Mouse (Mus musculus) left cerebral cortex, postnatal 36 days (tissue): Measurements from ENCODE around the gene Ibtk. TPM values are rescaled to one million over a fixed set of nuclear protein-coding genes. Genes with fewer than 3 reads are reported as not detected.
"Not testable (repeated sequence)": the region's sequence is repeated elsewhere in the genome, so short reads cannot be mapped to it uniquely, and the experiment has no call there.

Source experiments
- DNase-seq, 2 experiments: peaks; one replicate each; pipeline ENCODE4 v3.0.0; 2021 to 2022; ENCODE audit warnings: low spot score in 2 of 2, mixed read lengths in 1 of 2
- intact Hi-C: fragments of 180-260 bp; cut with DNase I; formaldehyde crosslinking; loops from one replicate; pipeline ENCODE4 v1.15.1; 2025
- total RNA-seq, 2 experiments: library from RNA; stranded (reverse); gene quantifications; 2 replicates each; pipeline ENCODE4 v1.2.3; 2021

Gene Ibtk
- total RNA-seq = 10 to 100 TPM; 18.1 to 26.2 TPM

- intact Hi-C loops = no loop called here
- DNase-seq = peak; percentile 99
Observed at GRCm38 (mm10) chr9:85749142-85749921, at the start of gene Ibtk. TSS of gene Ibtk (minus strand) at chr9:85749334.

- DNase-seq, intact Hi-C loops: not testable (repeated sequence)
Observed at GRCm38 (mm10) chr9:85791521-85791920, 42.4 kb upstream of the Ibtk start.

DNA sequence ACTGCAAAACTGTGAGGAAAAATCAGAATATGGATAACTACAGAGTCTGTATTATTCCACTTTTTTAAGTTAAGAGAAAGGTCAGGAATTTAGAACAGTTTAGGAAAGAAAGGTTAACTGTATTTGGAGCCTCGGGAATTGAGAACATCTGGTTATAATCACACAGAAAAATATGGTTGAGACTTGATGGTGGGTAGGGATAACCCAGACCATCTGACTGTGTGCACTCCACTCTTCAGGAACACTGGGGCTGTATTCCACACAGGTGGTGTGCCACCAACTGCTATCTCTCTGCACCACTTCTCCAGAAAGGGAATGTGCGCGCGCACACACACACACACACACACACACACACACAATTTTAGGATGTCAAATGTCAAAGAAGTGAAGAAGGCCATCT lies 31.1 kb upstream of the Ibtk start:
- intact Hi-C loops = no loop called here
- no peak for DNase-seq

GRCm38 (mm10) chr9:85779458-85779857 lies 30.3 kb upstream of the Ibtk start:
- DNase-seq = no peak
- intact Hi-C loops = loop anchor here (1.0 kb wide), 1 partner anchor 672 kb away; no protein-coding TSS in a partner anchor

DNA sequence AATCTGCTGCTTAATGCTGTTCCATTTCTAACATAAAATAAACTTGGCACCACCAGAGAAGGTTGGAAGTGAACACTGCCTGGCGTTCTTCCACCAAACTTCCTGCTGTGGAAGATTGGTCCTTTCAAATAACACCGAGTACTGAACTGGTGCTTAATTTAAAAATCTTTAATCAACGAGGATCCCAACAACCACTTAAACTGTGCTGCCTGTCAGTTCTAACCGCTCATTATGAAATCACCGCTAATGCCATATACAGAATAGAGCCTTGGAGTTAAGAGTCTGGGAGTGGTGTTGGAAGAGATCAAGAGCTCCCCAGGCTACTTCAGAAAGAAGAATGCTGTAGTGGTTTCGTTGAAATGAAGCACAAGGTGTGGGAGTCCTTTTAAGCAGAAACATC lies 28.4 kb upstream of the Ibtk start:
- DNase-seq = no peak
- intact Hi-C loops = no loop called here

GRCm38 (mm10) chr9:85772280-85772679 lies 23.1 kb upstream of the Ibtk start:
- no peak for DNase-seq
- intact Hi-C loops = no loop called here

DNA sequence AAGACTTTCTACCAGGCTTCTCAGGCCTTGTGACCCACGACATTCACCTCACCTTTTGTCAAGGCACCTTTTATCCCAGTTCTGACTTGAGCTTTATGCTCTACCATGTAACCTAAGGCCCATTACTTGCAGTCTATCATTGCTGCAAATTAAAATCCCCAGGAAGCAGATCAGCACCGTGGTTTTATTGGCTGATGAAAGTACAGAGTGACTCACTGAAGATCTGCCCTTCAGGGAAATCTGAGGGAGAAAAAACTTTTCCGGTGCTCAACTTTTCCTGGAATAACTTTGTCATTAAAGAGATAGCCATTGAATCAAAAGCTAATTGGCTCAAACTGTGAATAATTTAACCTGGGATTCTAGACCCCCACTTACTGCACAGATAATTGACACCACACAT lies 22.3 kb upstream of the Ibtk start:
- DNase-seq = no peak
- intact Hi-C loops = no loop called here

- intact Hi-C loops = no loop called here
Observed at GRCm38 (mm10) chr9:85770369-85770768, 21.2 kb upstream of the Ibtk start.

GRCm38 (mm10) chr9:85769057-85769789 lies 20.1 kb upstream of the Ibtk start:
- intact Hi-C loops = no loop called here
- DNase-seq = no peak

More at GRCm38 (mm10) chr9:85770369-85770768, 21.2 kb upstream of the Ibtk start:
- DNase-seq = no peak

GRCm38 (mm10) chr9:85767255-85767654 lies 18.1 kb upstream of the Ibtk start:
- DNase-seq = no peak
- intact Hi-C loops = no loop called here

- intact Hi-C loops = no loop called here
Observed at GRCm38 (mm10) chr9:85762476-85762875, 13.3 kb upstream of the Ibtk start.

GRCm38 (mm10) chr9:85750797-85751196 lies 1.7 kb upstream of the Ibtk start:
- intact Hi-C loops = no loop called here
- DNase-seq = no peak

More at GRCm38 (mm10) chr9:85762476-85762875, 13.3 kb upstream of the Ibtk start:
- DNase-seq = no peak

DNA sequence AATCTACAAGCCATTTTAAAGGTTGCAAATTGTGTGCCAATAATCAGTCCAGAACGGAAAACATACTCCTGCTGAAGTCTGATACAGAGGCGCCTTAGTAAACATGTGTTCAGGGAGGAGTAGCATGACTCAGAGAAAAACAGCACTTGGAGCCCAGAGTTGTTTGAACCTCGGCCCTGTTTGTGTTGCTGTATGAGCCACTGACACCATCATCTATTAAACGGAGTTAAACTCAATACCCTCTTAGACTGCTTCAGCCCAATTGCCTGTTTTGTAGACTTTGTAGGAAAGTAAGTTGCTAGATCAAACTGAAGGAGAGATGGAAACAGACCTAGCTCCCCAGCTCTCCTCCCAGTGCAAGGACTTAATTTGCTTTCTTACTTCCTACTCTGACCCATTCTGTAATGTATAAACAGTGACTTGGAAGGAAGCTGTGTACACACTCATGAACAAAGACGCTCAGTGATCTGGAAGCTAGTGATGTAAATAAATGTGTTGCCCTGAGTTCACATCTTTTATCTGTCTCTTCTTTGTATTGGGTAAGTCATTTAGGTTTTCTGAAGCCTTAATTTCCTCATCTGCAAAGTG lies 882 bp upstream of the Ibtk start:
- no peak for DNase-seq
- intact Hi-C loops = no loop called here

- DNase-seq = no peak
- intact Hi-C loops = no loop called here
Observed at GRCm38 (mm10) chr9:85748204-85749141, 661 bp downstream of the Ibtk start.

DNA sequence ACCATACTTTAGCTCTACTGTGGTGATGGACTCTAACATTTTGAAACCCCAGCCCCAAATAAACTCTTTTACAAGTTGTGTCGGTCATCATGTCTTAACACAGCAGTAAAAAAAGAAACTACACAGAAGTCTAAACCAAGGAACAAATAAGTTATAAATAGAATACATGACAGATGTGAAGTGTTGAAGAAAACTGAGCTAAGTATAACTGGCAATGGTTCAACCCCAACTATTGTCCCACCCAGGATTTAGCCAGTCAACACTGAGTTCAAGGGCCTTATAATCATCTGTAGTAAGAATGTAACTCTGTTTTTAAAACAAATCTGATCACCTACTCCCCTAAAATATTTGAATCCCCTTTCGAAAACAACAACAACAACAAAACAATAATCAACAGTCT lies 3.6 kb downstream of the Ibtk start:
- no peak for DNase-seq
- intact Hi-C loops = no loop called here

GRCm38 (mm10) chr9:85743358-85743757 lies 5.8 kb downstream of the Ibtk start:
- no peak for DNase-seq
- intact Hi-C loops = loop anchor here (5.0 kb wide), 1 partner anchor 1781 kb away; no protein-coding TSS in a partner anchor

- intact Hi-C loops = loop anchor here (5.0 kb wide), 1 partner anchor 1780 kb away; no protein-coding TSS in a partner anchor
Observed at GRCm38 (mm10) chr9:85742107-85742506, 7.0 kb downstream of the Ibtk start.

DNA sequence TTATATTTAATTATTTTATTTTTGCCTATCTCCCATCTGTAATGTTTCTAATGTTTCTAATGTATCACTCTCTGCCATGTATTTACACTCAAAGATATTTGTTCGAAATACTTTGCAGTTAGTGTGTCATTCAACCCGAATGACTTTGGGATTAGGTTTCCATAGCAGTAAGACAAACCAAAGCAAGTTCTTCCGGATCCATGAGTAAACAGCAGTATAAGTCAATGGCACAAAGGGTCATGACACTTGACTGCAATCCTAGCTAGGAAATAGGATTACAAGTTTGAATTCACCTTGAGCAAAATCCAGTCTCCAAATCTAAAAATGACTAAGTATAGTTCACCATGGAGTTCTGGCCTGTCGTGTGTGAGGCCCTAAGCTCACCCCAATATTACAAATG lies 9.9 kb downstream of the Ibtk start:
- intact Hi-C loops = no loop called here
- no peak for DNase-seq

More at GRCm38 (mm10) chr9:85742107-85742506, 7.0 kb downstream of the Ibtk start:
- no peak for DNase-seq

- intact Hi-C loops = no loop called here
- DNase-seq = no peak
Observed at GRCm38 (mm10) chr9:85734821-85735220, 14.3 kb downstream of the Ibtk start.
